ENCODE assay signal across 16 mouse cellular contexts in the genomic region with DNA sequence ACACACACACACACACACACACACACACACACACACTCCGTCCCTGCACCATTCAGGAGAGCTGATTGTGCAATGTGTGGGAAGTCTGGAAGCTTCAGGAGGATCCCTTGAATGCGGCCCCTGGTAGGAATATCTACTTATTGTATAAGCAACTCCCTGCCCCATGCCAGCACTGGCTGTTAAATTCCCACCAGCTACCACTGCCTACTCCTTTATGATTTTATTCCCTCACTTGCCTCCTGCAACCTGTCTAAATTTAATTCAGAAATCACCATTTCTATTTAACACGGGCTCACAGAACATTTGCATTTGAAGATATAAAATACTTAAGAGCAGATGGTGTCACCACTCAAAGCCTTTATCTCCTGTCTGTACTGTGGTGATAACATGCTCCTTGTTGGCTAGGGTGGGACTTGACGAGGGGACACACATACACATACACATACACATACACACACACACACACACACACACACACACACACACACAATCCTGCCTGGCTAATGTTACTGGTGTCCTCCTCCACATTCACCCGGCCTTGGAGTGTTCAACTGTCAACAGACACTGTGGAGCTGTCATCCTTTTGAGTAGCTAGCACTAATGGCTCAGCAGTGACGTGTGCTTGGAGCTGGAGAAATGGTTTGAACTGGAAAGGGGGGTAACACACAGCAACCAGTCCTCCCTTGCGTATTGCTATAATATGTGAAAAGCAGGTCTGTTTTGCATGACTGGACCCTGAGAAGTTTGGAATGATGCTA. TPM values are rescaled to one million over a fixed set of nuclear protein-coding genes. Genes with fewer than 3 reads are reported as not detected.
DNase-seq lines count a peak whose midpoint lies in the region; ATAC-seq and TF ChIP-seq lines count a peak whose summit lies in the region.
"Had no signal": no experiment of that assay in that cellular context is flagged by ENCODE, and none has a peak within 500 bp of the region (broad histone marks: within the 10 kb centered on the region; RNA-seq: fewer than 3 reads in every experiment).

No protein-coding gene starts in this region.

- H3K27ac ChIP-seq in heart, embryonic 12.5 days (ENCODE audit: poor library complexity, severe bottlenecking), result 0 out of 2 replicates have a peak overlapping the region, but pooled peaks have one; percentile 38
- no peak overlapping the region for H3K27ac ChIP-seq in lung, embryonic 14.5 days (ENCODE audit: low read depth)
- H3K27ac ChIP-seq: hindbrain, embryonic 12.5 days; neural tube, embryonic 12.5 days had no signal

- 32% methylated on average over 7 of the region's 7 CpGs for WGBS in heart, embryonic 12.5 days
- WGBS in lung, embryonic 14.5 days, result 57% methylated on average over 7 of the region's 7 CpGs

- no peak overlapping the region for H3K4me3 ChIP-seq in heart, embryonic 12.5 days
- no peak overlapping the region for H3K4me3 ChIP-seq in lung, embryonic 14.5 days (ENCODE audit: low read depth, low read length)
- H3K4me3 ChIP-seq: hindbrain, embryonic 12.5 days; neural tube, embryonic 12.5 days had no signal

- no peak for DNase-seq in heart, postnatal 25 days (ENCODE audit: low spot score)
- DNase-seq in lung, embryonic 14.5 days, result no peak
- DNase-seq in lung, postnatal 4 days, result no peak
- peak; percentile 13 for DNase-seq in liver
- no peak for DNase-seq in gastrocnemius, postnatal 25 days
- no peak for DNase-seq in urinary bladder, adult 2 months (ENCODE audit: low spot score)
- DNase-seq: adrenal gland, adult 8-10 months; cerebellum, adult 8-10 months; embryo, embryonic 11 days; gastrocnemius, postnatal 14 days; lung, postnatal 36 days had no signal

- no peak overlapping the region for H3K4me2 ChIP-seq in heart, embryonic 12.5 days
- H3K4me2 ChIP-seq in lung, embryonic 14.5 days, result no peak overlapping the region
- H3K4me2 ChIP-seq: hindbrain, embryonic 12.5 days; neural tube, embryonic 12.5 days had no signal

- no peaks in the 10 kb centered on the region for H3K27me3 ChIP-seq in heart, embryonic 12.5 days (replicated peaks)
- no peaks in the 10 kb centered on the region for H3K27me3 ChIP-seq in lung, embryonic 14.5 days (ENCODE audit: insufficient read depth, low read length)
- H3K27me3 ChIP-seq: hindbrain, embryonic 12.5 days; neural tube, embryonic 12.5 days had no signal

- no peaks in the 10 kb centered on the region for H3K9me3 ChIP-seq in heart, embryonic 12.5 days (replicated peaks)
- H3K9me3 ChIP-seq in lung, embryonic 14.5 days (ENCODE audit: low read depth, low read length), result no peaks in the 10 kb centered on the region
- H3K9me3 ChIP-seq: hindbrain, embryonic 12.5 days; neural tube, embryonic 12.5 days had no signal

- peaks cover 30% of the 10 kb centered on the region for H3K4me1 ChIP-seq in heart, embryonic 12.5 days (replicated peaks)
- H3K4me1 ChIP-seq in lung, embryonic 14.5 days (ENCODE audit: insufficient read depth), result 0 out of 2 replicates have a peak, but pooled peaks cover 3% of the 10 kb centered on the region

- no peak for TF ChIP-seq CTCF in lung, embryonic 14.5 days (IDR thresholded peaks at IDR 0.05; ENCODE audit: low read depth)

- H3K36me3 ChIP-seq in heart, embryonic 12.5 days, result no peaks in the 10 kb centered on the region
- no peaks in the 10 kb centered on the region for H3K36me3 ChIP-seq in lung, embryonic 14.5 days (ENCODE audit: insufficient read depth)
- H3K36me3 ChIP-seq: hindbrain, embryonic 12.5 days; neural tube, embryonic 12.5 days had no signal

- ATAC-seq in heart, embryonic 12.5 days (ENCODE audit: insufficient number of reproducible peaks, low FRiP score), result peak; percentile 64
- ATAC-seq in lung, embryonic 14.5 days (ENCODE audit: insufficient read depth), result peak; percentile 36; the same call in 1 of the 2 replicates
- ATAC-seq in megakaryocyte progenitor cell, adult 5-6 weeks (replicated peaks; ENCODE audit: poor library complexity), result peak; percentile 86
- ATAC-seq: forebrain, embryonic 14.5 days had no signal

- intact Hi-C loops in heart, postnatal 25 days (cut with DNase I), result no loop called here

- no peak overlapping the region for H3K9ac ChIP-seq in heart, embryonic 12.5 days
- no peak overlapping the region for H3K9ac ChIP-seq in lung, embryonic 14.5 days
- H3K9ac ChIP-seq: hindbrain, embryonic 12.5 days; neural tube, embryonic 12.5 days had no signal

RNA-seq across cellular contexts. Expression of a gene that starts 23.0 kb away (rescaled TPM):
- polyA plus RNA-seq in heart, embryonic 12.5 days (2016; fragmentation: Nextera tagmentation; extraction: Ambion mirVana), result 104 and 105 TPM in 2 replicates
- total RNA-seq in heart, postnatal 25 days (2021), result 10 to 100 TPM; 49.8 to 58.4 TPM
- 96.8 and 103 TPM in 2 replicates for polyA plus RNA-seq in lung, embryonic 14.5 days (2014; fragmentation: Nextera tagmentation; extraction: Ambion mirVana)
- total RNA-seq in megakaryocyte progenitor cell, adult 5-6 weeks (2015), result 305 and 320 TPM in 2 replicates
- total RNA-seq in megakaryocyte progenitor cell, adult 5-6 weeks (2017), result 315 and 364 TPM in 2 replicates
- total RNA-seq in gastrocnemius, postnatal 25 days (2021), result 10 to 100 TPM; 33.4 to 34.6 TPM
- polyA plus RNA-seq in urinary bladder, adult 2 months (2012; rRNA removed), result 87.5 and 99.1 TPM in 2 replicates

Comparison
In these comparisons a context has a peak if more than half of its experiments do, and no peak if none do; other contexts are left out.
1. ATAC-seq: peak in every context shown above with its lines; median percentile 86 in megakaryocyte progenitor cell, adult 5-6 weeks; 64 in heart, embryonic 12.5 days; 36 in lung, embryonic 14.5 days.
2. RNA of a gene that starts 23.0 kb away (total RNA-seq): 305 to 364 TPM in megakaryocyte progenitor cell, adult 5-6 weeks; 49.8 to 58.4 TPM in heart, postnatal 25 days and 33.4 to 34.6 TPM in gastrocnemius, postnatal 25 days; every median in the first group is over 4 times any median in the second.